Mouse (Mus musculus) forelimb bud, embryonic 11.5 days (tissue): ENCODE data around the gene Hnrnpr.
A peak's percentile ranks its signal among the peaks of the same experiment; 100 is the strongest.

ENCODE experiments used
- DNase-seq: peaks from one replicate; pipeline ENCODE4 v3.0.0-alpha.2; 2012; ENCODE audit warnings: low read depth, low spot score

Hnrnpr gene

GRCm38 (mm10) chr4:136310229-136311041 is at the start of gene Hnrnpr:
Hnrnpr (plus strand) TSS chr4:136310942.
- DNase-seq = peak; percentile 99

DNA sequence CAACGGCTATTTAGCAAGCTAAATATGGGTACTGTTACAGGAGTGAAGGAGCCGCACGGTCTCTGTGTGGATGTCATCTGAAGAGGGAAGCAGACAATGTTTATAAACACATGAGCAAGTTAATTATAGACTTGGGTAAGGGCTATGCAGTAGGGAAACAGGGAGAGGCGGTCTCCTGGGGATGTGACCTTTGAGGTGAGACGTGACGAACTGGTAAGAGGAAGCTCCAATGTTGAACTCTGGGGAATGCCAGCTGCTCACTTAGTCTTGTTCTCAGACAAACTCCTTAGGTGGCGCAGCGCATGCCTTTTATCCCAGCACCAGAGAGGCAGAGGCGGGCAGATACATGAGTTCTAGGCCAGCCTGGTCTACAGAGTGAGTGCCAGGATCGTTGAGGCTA is 48.8 kb upstream of the Hnrnpr start:
- DNase-seq = no peak

- DNase-seq = no peak
These were observed 47.2 kb upstream of the Hnrnpr start for GRCm38 (mm10) chr4:136263555-136263954.

DNA sequence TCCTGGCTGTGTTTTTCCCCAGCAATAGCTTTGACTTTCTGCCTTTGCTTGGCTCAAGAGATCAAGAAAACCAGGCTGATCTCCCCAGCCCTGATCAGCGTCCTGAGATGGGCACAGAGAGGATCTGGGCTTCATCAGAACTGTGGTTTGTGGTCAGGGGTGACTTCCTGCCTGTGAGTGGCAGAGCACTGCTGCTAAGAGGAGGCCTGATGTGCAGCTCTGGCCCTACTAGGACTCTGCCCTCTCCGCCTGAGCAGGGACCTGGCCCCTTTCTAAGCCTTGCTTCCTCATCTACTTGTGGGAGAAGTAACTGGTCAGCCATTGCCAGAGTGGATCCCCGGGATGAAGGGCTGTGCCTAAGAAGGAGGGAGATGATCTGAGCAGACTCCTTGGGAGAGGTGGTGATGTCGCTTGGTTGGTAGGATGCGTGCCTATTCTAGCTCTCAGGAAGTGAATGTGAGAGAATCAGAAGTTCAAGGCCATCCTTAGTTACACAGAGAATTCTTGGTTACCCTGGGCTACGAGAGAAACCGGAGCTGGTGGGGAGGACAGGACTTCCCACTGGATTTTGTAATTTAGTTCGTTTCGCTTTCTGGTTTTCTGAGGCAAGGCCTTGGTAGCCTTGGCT is 43.9 kb upstream of the Hnrnpr start:
- DNase-seq = no peak

GRCm38 (mm10) chr4:136268912-136269311 is 41.8 kb upstream of the Hnrnpr start:
- no peak for DNase-seq

GRCm38 (mm10) chr4:136270648-136271047 is 40.1 kb upstream of the Hnrnpr start:
- no peak for DNase-seq

GRCm38 (mm10) chr4:136281097-136281496 is 29.6 kb upstream of the Hnrnpr start:
- no peak for DNase-seq

DNA sequence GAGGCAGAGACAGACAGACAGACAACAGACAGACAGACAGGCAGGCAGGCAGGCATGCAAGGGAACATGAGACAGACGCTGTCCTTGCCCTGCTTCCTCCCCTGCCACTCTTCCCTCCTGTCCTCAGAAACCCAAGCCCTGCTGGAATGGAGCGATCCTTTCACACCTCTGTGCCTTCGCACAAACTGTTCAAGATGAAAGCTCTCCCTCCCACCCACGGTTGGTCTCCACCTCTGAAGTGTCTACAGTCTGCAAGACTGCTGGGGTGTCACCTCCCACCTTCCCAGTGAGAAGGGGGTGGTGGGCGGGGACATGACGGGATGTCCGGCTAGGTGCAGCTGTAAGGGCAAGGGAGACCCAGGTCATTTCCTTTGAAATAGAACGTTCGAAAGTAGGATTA is 29.1 kb upstream of the Hnrnpr start:
- DNase-seq = no peak

DNA sequence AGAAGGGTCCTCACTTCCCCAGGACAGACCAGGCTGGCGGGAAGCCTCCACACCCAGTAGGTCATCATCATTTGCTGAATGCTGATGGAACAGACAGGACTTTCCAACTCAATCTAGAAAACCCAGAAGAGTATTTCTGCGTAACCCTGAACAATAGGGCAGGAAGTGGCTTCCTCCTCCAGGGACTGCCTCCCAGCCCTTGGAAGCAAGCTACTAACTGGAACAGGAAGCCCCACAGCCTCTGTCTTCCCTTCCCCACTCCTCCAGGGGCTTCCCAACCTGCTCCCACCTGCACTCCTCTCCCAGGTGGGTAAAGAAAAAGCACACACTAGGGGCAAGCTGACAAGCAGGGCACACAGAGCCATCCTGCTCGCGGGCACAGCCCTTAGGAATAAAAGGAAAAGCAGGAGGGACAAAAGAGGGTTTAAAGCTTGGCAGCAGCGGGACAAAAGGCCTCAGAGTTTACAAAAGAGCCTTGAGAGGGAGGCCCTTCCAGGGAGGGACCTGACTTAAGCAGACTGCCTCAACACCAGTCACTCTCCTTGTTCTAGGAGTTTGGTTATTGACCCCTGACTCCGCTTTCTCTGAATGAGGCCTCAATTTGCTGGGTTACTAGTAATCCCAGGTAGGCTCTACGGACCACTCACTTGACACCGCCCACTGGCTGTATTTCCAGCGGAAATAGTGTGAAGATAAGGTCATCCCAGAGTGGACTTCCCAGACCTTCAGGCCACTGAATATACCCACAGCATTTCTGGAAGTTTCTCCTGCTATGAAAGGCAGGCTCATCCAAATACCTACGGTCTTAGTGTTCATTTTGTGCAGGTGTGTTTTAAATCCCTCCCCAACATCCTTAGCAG is 27.9 kb upstream of the Hnrnpr start:
- no peak for DNase-seq

- DNase-seq = no peak
These were observed 27.0 kb upstream of the Hnrnpr start for GRCm38 (mm10) chr4:136283783-136284182.

- DNase-seq = no peak
These were observed 26.3 kb upstream of the Hnrnpr start, which contains the start of gene Zfp46 for GRCm38 (mm10) chr4:136284455-136284854. Zfp46 (plus strand) TSS chr4:136284683.

DNA sequence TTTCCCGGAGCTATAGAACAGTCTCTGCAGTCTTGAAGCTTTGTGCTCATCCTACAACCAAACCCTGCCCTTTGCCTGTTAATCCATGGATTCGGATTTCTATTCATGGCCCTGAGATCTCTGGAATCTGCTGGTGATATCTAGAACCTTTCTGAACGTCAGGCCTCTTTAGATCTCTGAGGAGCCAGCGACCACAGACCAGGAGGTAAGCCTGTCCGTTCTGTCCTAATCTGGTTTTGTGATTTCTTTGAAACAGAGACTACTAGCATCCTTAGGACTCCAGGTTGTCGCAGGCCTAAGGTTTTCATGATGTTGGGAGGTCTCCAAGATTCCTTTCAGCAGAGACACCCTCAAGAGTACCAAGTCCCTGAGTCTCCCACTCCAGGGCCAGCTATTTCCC is 25.9 kb upstream of the Hnrnpr start:
- DNase-seq = no peak

GRCm38 (mm10) chr4:136285348-136285810 is 25.4 kb upstream of the Hnrnpr start:
- DNase-seq = peak; percentile 95

DNA sequence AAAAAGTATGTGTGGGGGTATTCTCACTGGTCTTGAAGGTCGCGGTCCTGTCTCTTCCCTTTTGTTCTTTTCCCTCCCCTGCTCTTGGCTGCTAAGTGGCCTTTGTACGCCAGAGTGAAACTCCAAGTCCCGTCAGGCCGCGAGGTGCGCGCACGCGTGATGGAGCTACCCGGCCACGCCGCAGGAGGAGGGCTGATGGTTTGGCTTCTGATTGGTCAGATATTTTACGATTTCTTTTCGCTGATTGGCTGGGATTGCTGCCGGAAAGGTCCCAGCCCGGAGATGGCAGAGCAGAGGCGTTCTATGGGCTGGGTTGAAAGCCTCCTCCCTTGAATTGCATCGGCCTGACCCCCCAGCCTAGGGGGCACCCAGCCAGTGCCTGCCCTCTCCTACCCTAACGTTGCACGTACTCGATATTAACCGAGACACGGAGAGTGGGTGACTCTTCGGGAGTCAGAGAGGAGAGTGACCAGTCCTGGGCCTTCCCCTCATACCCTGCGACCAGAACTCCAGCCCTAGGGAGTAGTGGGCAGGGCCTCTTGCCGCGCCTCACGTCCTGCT is 24.9 kb upstream of the Hnrnpr start:
- peak; percentile 97 for DNase-seq

DNA sequence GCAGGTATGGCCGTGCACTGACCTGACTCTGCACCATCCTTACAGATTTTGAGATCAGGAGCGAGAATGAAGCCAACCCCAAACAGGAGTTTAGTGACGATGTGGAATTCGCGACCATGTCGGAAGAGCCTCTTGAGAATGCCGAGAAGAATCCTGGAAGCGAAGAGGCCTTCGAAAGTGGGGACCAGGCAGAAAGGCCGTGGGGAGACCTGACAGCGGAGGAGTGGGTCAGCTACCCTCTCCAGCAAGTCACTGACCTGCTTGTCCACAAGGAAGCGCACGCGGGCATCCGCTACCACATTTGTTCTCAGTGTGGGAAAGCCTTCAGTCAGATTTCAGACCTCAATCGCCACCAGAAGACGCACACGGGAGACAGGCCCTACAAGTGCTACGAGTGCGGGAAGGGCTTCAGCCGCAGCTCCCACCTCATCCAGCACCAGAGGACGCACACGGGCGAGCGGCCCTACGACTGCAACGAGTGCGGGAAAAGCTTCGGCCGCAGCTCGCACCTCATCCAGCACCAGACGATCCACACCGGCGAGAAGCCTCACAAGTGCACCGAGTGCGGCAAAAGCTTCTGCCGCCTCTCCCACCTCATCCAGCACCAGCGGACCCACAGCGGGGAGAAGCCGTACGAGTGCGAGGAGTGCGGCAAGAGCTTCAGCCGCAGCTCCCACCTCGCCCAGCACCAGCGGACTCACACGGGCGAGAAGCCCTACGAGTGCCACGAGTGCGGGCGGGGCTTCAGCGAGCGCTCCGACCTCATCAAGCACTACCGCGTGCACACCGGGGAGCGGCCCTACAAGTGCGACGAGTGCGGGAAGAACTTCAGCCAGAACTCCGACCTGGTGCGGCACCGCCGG is 20.6 kb upstream of the Hnrnpr start:
- no peak for DNase-seq

DNA sequence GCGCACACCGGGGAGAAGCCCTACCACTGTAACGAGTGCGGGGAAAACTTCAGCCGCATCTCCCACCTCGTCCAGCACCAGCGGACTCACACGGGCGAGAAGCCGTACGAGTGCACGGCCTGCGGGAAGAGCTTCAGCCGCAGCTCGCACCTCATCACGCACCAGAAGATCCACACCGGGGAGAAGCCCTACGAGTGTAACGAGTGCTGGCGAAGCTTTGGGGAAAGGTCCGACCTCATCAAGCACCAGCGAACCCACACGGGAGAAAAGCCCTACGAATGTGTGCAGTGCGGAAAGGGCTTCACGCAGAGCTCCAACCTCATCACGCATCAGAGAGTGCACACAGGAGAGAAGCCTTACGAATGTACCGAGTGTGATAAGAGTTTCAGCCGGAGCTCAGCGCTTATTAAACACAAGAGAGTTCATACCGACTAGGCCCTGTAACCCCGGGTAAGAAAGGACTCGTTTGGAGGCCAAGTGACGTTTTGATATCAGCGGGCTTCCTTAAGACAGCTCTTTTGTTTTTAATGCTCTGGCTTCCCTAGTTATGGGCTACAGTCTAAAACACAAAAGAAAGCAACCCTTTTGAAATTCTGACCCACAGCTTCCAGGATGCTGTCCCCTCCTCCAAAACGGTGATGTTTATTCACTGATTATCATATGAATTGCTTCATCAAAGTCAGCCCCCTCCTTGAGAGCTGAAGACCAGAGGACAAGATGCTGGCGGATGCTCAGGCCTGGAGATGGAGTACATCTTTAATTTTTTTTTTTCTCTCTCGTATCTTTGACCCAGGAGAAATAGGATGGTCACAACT is 19.8 kb upstream of the Hnrnpr start:
- no peak for DNase-seq

- no peak for DNase-seq
These were observed 19.1 kb upstream of the Hnrnpr start for GRCm38 (mm10) chr4:136291692-136292091.

- DNase-seq = no peak
These were observed 14.8 kb upstream of the Hnrnpr start for GRCm38 (mm10) chr4:136295941-136296340.

DNA sequence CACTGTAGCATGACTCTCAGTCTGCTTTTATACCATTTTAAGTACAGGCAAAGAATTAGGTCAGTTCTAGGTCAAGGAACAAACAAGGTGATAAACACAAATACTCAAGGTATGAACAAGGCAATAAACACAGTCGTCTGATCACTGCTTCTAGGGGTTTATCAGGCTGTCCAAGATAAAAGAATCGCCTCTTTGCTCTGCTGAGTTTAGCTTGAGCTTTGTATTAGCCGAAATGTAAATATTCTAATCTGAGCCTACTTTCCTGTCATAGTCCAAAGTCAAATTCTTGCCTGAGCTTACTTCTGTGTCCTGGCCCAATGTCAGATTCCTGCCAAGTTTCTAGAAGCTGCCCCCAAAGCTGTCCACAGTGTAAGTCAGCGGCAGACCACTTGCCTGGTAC is 8.3 kb upstream of the Hnrnpr start:
- no peak for DNase-seq

- DNase-seq = peak; percentile 37
These were observed 6.6 kb upstream of the Hnrnpr start for GRCm38 (mm10) chr4:136304181-136304580.
